Mouse (Mus musculus) midbrain, embryonic 13.5 days (tissue): ENCODE measurements around the gene Pik3r4. TPM values are rescaled to one million over a fixed set of nuclear protein-coding genes. Genes with fewer than 3 reads are reported as not detected.
"Not testable (repeated sequence)": the region's sequence is repeated elsewhere in the genome, so short reads cannot be mapped to it uniquely, and the experiment has no call there.

Experiments
- ATAC-seq: fragments of 200-750 bp; cut with Nextera tagmentation; 2 replicates; pipeline ENCODE4 v1.8.0; 2017; ENCODE audit warnings: mild to moderate bottlenecking, moderate TSS enrichment, moderate library complexity
- H3K27ac ChIP-seq: fragments of 300-500 bp; sonication (generic); 2 replicates; pipeline ENCODE4 v1.5.1; 2015; ENCODE audit warnings: inconsistent platforms, mild to moderate bottlenecking, moderate library complexity
- H3K27me3 ChIP-seq: fragments of 300-500 bp; sonication (generic); 2 replicates; pipeline ENCODE4 v1.6.1; 2015; ENCODE audit warnings: mild to moderate bottlenecking, inconsistent platforms
- H3K36me3 ChIP-seq: fragments of 300-500 bp; sonication (generic); 2 replicates; pipeline ENCODE4 v1.6.1; 2015; ENCODE audit warnings: mild to moderate bottlenecking, inconsistent platforms
- H3K4me1 ChIP-seq: fragments of 300-500 bp; sonication (generic); replicated peaks from 2 replicates; pipeline ENCODE4 v1.6.1; 2015; ENCODE audit warnings: inconsistent platforms
- H3K4me2 ChIP-seq: fragments of 300-500 bp; sonication (generic); replicated peaks from 2 replicates; pipeline ENCODE4 v1.6.1; 2015; ENCODE audit warnings: moderate library complexity, mild to moderate bottlenecking, inconsistent platforms
- H3K4me3 ChIP-seq: fragments of 300-500 bp; sonication (generic); replicated peaks from 2 replicates; pipeline ENCODE4 v1.5.1; 2015; ENCODE audit warnings: mild to moderate bottlenecking, inconsistent platforms
- H3K9ac ChIP-seq: fragments of 300-500 bp; sonication (generic); replicated peaks from 2 replicates; pipeline ENCODE4 v1.6.1; 2015; ENCODE audit warnings: mild to moderate bottlenecking, inconsistent platforms
- H3K9me3 ChIP-seq: fragments of 300-500 bp; sonication (generic); 2 replicates; pipeline ENCODE4 v1.6.1; 2016; ENCODE audit warnings: mild to moderate bottlenecking, inconsistent platforms
- WGBS: fragments of 180-500 bp; shearing (Covaris S2); methylation state at CpG from one replicate; pipeline ENCODE4 v1.1.7; 2015; 5-methylcytosine and 5-hydroxymethylcytosine counted together
- polyA plus RNA-seq: library from polyadenylated mRNA; unstranded; fragments of >200 nt; fragmentation: Nextera tagmentation; extraction: Ambion mirVana; gene quantifications from 2 replicates; pipeline ENCODE4 v1.2.1, GENCODE M21; 2015

The Pik3r4 gene
- polyA plus RNA-seq, result 20.0 and 21.3 TPM in 2 replicates

DNA sequence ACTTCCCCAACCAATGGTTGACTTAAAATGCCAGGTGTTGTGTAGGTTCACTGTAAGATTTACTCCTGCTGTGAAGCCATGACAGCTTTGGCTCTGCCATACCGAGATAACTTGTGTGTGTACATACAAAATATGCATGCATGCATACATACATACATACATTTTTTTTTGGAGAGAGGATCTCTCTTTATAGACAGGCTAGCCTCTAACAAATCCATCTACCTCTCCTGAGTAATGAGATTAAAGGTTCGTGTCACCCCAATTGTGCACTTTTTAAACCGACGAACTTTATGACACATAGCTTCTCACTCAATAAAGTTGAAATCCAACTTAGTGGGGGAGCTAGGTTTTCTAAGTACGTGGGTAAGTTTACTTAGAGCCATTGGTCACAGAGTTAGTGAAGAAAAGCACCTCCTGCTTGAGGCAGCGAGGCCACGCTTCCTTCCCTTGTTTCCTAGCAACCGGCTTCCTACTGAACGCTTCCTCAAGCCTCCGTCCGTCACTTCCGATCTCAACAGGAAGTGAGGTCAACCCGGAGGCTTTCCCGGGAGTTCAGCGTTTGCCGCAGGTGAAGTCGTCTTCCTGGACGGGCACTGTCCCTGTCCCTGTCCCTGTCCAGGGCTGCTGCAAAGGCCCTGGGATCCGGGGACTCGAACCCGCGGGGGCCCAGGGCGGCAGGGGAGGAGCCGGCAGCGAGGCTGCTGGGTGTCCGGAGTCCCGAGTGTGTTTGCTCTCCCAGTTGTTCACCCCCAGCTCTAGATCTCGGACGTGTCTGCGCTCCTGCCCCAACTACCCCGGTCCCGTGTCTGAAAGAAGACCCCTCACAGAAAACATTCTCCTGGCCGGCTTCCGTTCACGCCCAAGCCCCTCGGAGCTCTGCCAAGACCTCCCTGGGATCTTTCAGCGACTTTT, at the start of gene Pik3r4:
TSS of gene Pik3r4 (plus strand) at position 519 of the 912 bp plus-strand sequence.
- Histone ChIP-seq H3K4me2 (peak within 1 kb of the TSS; percentile 84), H3K9me3 (no peaks in the 10 kb centered on the region), H3K9ac (peak within 1 kb of the TSS; percentile 85), H3K27ac (peak within 1 kb of the TSS; percentile 69), H3K4me3 (peak within 1 kb of the TSS; percentile 73), H3K4me1 (peaks cover 35% of the 10 kb centered on the region), H3K27me3 (no peaks in the 10 kb centered on the region), H3K36me3 (peaks cover 24% of the 10 kb centered on the region)
- 5% methylated on average over 37 of the region's 37 CpGs for WGBS
- ATAC-seq, result peak; percentile 96

DNA sequence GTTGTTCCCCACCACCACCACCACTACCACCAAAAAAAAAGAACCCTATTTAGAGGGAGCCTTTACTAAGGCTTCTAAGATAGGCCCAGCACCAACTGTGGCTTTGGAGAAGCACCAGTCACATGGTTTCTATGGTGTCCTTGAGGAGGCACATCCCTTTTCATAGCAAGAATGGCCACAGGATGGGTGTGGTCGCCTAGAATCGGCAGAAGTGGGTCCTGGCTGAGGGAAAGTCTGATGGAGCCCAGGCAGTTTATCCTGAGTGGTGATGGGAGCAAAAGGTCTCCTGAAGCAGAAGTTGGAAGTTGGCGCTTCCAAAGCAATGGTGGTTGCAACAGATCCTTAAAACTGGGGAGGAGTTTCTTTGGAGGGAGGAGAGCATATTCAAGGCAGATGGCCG, 43.9 kb upstream of the Pik3r4 start:
- WGBS, result 85% methylated on average over 4 of the region's 4 CpGs
- H3K9ac ChIP-seq, result no peak overlapping the region
- no peaks in the 10 kb centered on the region for H3K4me1 ChIP-seq
- no peak overlapping the region for H3K4me3 ChIP-seq
- no peaks in the 10 kb centered on the region for H3K9me3 ChIP-seq
- H3K27ac ChIP-seq, result no peak overlapping the region
- no peak for ATAC-seq
- no peak overlapping the region for H3K4me2 ChIP-seq
- no peaks in the 10 kb centered on the region for H3K36me3 ChIP-seq
- H3K27me3 ChIP-seq, result no peaks in the 10 kb centered on the region

DNA sequence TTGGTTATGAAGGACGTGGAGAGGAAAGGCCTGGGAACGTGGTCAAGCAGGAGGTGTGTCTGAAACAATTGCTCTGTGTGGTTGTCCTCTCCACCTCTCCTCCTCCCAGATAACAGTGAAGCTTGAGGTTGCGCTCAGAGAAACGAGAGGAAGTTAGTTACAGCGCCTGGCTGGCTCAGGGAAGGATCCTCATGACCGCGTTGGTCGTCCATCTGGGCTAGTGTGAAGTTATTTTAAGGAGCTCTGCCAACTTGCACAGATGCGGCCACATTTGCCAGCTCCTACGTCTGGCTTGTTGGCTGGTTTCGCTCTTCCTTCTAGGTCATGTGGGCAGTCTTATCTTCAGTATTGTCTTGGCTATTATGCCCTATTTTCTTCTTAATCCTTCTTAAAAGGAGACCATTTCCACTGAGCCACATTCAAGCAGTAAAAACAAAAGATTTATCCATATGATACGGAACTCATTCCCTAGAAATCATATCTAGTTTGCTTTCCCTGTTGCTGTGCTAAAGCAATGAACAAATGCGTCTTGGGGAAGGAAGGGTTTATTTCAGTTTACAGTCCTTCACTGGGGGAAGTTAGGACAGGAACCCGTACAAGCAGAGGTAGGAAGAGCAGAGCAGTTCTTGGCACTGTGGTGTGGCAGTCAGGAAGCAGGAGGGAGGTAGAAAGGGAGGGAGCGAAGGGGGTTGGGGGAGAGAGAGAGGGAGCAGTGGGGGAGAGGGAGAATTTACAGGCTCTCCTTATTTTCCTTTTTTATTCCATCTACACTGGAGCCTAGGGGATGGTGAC, 30.6 kb upstream of the Pik3r4 start:
- ATAC-seq, result no peak
- Histone ChIP-seq H3K9me3 (no peaks in the 10 kb centered on the region; the same call in 1 of the 2 replicates), H3K9ac (no peak overlapping the region), H3K4me2 (no peak overlapping the region), H3K4me3 (no peak overlapping the region), H3K36me3 (no peaks in the 10 kb centered on the region), H3K27me3 (no peaks in the 10 kb centered on the region), H3K27ac (no peak overlapping the region), H3K4me1 (0 out of 2 replicates have a peak, but pooled peaks cover 4% of the 10 kb centered on the region)
- 90% methylated on average over 15 of the region's 15 CpGs for WGBS

DNA sequence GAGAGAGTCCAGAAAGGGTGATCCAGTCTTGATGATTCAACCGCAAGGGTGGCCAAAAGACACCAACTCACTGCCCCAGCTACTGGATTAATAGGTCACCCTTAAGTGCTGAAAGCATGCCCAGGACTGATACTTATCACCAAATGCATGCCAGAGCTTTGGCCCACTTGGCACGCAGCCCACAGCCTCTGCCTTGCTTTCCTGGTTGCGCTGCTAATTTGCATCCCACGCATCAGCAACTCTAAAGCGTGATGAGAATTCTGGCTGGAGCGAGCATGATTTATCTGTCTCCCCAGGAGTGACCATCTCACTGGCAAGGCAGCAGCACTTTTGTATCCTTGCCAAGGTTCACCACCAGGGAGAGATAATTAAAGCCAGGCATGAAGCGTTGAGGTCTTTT, 29.9 kb upstream of the Pik3r4 start:
- no peak for ATAC-seq
- no peak overlapping the region for H3K4me2 ChIP-seq
- no peaks in the 10 kb centered on the region for H3K36me3 ChIP-seq
- no peaks in the 10 kb centered on the region; the same call in 1 of the 2 replicates for H3K9me3 ChIP-seq
- 71% methylated on average over 7 of the region's 7 CpGs for WGBS
- H3K9ac ChIP-seq, result no peak overlapping the region
- H3K27ac ChIP-seq, result no peak overlapping the region
- 0 out of 2 replicates have a peak, but pooled peaks cover 4% of the 10 kb centered on the region for H3K4me1 ChIP-seq
- no peak overlapping the region for H3K4me3 ChIP-seq
- no peaks in the 10 kb centered on the region for H3K27me3 ChIP-seq

DNA sequence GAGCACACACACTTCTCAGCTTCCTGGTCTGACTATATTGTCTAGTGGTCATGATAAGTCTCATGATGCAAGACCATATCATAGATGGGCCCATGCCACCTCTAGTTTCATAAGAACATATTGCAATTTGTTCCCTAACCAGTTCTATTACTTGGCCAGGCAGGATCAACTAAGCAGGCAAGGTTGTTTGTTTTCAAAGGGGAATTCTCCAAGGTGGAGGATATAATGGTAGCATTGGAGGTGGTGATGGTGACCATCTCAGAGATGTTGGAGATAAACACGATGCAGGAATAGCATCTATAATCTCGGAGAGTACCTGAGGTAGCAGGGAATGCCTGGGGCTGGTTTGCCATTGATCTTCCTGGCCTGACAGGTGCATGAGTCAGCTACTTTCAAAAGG, 26.8 kb upstream of the Pik3r4 start:
- no peaks in the 10 kb centered on the region; the same call in 1 of the 2 replicates for H3K9me3 ChIP-seq
- H3K4me3 ChIP-seq, result no peak overlapping the region
- no peak overlapping the region for H3K27ac ChIP-seq
- no peak for ATAC-seq
- H3K36me3 ChIP-seq, result no peaks in the 10 kb centered on the region
- H3K27me3 ChIP-seq, result no peaks in the 10 kb centered on the region
- no peak overlapping the region for H3K4me2 ChIP-seq
- 0 out of 2 replicates have a peak, but pooled peaks cover 4% of the 10 kb centered on the region for H3K4me1 ChIP-seq
- WGBS, result 80% methylated on average over 2 of the region's 2 CpGs
- H3K9ac ChIP-seq, result no peak overlapping the region

DNA sequence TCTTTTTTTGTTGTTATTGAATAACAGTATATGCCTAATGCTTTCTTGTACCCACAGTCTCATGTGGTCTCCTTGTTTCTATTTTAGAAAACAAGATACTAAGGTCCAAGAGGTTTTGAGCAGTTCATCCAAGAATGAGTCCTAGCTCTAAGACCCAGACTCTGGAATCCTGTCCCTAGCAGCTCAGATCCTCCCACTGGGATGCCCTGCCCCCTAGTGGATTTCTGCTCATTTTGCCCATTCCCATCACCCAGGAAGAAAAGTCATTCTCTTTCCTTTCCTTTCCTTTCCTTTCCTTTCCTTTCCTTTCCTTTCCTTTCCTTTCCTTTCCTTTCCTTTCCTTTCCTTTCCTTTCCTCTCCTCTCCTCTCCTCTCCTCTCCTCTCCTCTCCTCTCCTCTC, 25.5 kb upstream of the Pik3r4 start:
- not testable (repeated sequence) for H3K4me3 ChIP-seq, H3K9me3 ChIP-seq, H3K27me3 ChIP-seq, H3K9ac ChIP-seq, H3K27ac ChIP-seq, ATAC-seq, H3K4me1 ChIP-seq, H3K4me2 ChIP-seq, H3K36me3 ChIP-seq

DNA sequence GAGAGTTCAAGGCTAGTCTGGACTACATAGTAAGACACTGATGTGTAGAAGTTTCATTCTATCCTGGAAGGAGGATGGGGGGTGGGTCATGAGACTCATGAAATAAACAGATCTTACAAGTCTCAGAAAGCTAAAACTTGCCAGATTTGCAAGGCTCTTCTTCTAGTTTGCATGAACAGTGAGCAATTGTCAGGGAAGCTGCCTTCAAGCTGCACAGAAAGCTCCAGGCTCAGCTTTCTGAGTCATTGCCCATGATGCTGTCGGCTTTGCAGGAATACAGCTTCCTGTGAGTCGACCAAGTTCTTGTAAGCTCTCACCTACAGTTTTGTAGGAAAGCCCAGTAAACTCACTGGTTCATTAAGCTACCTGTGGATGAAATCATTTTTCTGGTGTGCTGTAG, 8.8 kb upstream of the Pik3r4 start:
- Histone ChIP-seq H3K9ac (no peak overlapping the region), H3K4me1 (no peaks in the 10 kb centered on the region), H3K4me2 (no peak overlapping the region), H3K4me3 (no peak overlapping the region), H3K27ac (no peak overlapping the region), H3K27me3 (no peaks in the 10 kb centered on the region), H3K9me3 (no peaks in the 10 kb centered on the region), H3K36me3 (no peaks in the 10 kb centered on the region)
- WGBS, result 76% methylated on average over 2 of the region's 2 CpGs
- no peak for ATAC-seq

DNA sequence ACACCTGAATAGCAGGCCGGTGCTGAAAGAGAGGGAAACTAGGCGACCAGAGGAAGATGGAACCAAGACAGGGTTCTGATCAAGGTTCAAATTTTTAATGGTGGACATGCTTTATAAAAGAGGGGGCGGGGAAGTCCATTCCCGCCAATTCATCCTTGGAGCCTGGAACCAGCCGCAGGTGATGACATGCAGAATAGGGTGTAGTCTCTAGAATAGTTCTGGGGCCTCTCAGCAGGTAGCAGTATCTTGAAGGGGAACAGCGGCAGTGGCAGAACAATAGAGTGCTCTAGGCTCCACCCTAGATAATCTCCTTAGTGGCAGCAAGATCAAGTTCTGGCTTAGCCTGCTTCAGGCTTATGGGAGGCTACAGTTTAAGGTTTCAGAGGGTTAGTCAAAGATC, 1.4 kb upstream of the Pik3r4 start:
- ATAC-seq, H3K4me2 ChIP-seq, H3K27ac ChIP-seq, H3K9me3 ChIP-seq, H3K9ac ChIP-seq, H3K4me3 ChIP-seq, H3K27me3 ChIP-seq: not testable (repeated sequence)
- 64% methylated on average over 6 of the region's 6 CpGs for WGBS
- Histone ChIP-seq H3K36me3 (peaks cover 19% of the 10 kb centered on the region), H3K4me1 (peaks cover 28% of the 10 kb centered on the region)

DNA sequence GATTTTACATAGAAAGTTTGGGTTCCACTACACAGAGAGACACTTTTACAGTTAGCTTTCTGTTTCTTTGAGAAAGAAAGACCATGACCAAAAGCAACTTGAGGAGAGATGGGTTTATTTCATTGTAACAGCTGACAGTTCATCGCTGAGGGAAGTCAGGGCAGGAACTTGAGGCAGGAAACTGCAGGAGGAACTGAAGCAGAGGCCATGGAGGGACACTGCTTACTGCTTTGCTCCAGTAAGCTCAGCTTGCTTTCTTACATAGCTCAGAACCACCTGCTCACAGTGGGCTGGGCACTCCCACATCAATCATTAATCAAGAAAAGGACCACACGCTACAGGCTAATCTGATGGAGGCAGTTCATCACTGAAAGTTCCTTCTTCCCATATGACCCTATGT, 13.4 kb downstream of the Pik3r4 start:
- peaks cover 47% of the 10 kb centered on the region for H3K36me3 ChIP-seq
- H3K4me2 ChIP-seq, result no peak overlapping the region
- no peaks in the 10 kb centered on the region for H3K27me3 ChIP-seq
- no peaks in the 10 kb centered on the region for H3K9me3 ChIP-seq
- no peak overlapping the region for H3K27ac ChIP-seq
- no peak overlapping the region for H3K9ac ChIP-seq
- no peaks in the 10 kb centered on the region for H3K4me1 ChIP-seq
- 89% methylated on average over 2 of the region's 2 CpGs for WGBS
- no peak overlapping the region for H3K4me3 ChIP-seq
- ATAC-seq, result no peak

DNA sequence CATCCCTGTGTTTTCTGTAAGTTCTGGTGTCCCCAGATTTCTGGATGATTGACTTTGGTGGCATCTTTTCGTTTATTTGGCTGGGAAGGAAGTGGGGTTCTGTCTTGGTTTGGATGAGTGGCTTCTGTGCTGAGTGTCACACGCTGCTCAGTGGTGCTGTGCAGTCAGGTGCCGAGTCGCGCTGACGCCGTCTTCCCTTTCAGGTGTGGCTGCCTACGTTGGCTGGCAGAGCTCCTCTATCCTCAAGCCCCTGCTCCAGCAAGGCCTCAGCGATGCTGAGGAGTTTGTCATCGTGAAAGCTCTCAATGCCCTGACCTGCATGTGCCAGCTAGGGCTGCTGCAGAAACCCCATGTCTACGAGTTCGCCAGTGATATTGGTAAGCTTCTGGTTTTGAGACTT, 15.4 kb downstream of the Pik3r4 start:
- Histone ChIP-seq H3K36me3 (peaks cover 63% of the 10 kb centered on the region), H3K4me2 (no peak overlapping the region)
- 95% methylated on average over 12 of the region's 12 CpGs for WGBS

DNA sequence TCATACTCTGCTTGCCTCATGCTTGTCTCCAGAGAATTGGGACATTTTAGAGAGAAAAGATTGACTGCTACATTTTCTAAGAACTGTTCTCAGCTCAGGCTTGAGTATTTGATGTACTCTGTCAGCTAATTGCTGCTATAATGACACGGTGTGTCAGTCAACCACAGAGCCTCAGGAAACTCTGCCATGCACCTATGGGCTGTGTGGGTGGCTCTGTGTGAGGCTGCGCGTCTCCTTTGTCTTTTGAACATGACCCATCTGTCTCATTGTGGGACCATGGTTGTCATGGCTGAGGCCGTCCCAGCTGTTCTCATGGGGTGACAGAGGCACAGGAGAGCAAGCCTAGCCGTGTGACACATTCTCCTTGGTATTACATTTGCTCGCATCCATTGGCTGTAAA, 17.1 kb downstream of the Pik3r4 start:
- no peaks in the 10 kb centered on the region for H3K9me3 ChIP-seq
- no peak overlapping the region for H3K27ac ChIP-seq
- H3K27me3 ChIP-seq, result no peaks in the 10 kb centered on the region
- H3K4me2 ChIP-seq, result no peak overlapping the region
- no peak overlapping the region for H3K4me3 ChIP-seq
- peak; percentile 55; the same call in 1 of the 2 replicates for ATAC-seq
- WGBS, result 72% methylated on average over 6 of the region's 6 CpGs
- H3K4me1 ChIP-seq, result no peaks in the 10 kb centered on the region
- peaks cover 66% of the 10 kb centered on the region for H3K36me3 ChIP-seq
- no peak overlapping the region for H3K9ac ChIP-seq

More for the DNA sequence above, 15.4 kb downstream of the Pik3r4 start:
- Histone ChIP-seq H3K4me3 (no peak overlapping the region), H3K27ac (no peak overlapping the region), H3K9ac (no peak overlapping the region), H3K27me3 (no peaks in the 10 kb centered on the region), H3K9me3 (no peaks in the 10 kb centered on the region), H3K4me1 (no peaks in the 10 kb centered on the region)
- no peak for ATAC-seq

DNA sequence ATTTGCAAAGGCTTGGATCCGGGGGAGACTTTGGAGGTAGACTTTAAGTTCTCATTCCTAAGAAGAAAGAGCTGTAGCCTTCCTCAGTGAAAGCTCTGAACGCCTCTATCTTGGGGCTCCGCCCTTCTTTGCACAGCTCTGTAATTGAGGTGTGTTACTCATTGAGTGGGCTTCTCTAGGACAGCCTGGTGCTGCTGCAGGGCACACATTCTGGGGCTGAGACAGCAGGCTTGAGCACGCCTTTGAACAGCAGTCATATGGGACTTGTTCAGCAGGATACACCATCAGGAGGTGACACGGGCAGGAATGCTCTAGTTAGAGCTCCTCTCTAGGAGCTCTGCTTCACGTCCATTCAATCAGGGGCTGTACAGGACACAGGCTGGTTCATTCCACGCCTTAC, 22.5 kb downstream of the Pik3r4 start:
- Histone ChIP-seq H3K9me3 (no peaks in the 10 kb centered on the region), H3K36me3 (peaks cover 74% of the 10 kb centered on the region), H3K4me3 (no peak overlapping the region), H3K4me2 (no peak overlapping the region), H3K4me1 (no peaks in the 10 kb centered on the region), H3K27me3 (no peaks in the 10 kb centered on the region), H3K9ac (no peak overlapping the region), H3K27ac (no peak overlapping the region)
- 92% methylated on average over 7 of the region's 7 CpGs for WGBS
- no peak for ATAC-seq
